Mouse (Mus musculus): ENCODE data around the gene Sh3bp1. TPM values are rescaled to one million over a fixed set of nuclear protein-coding genes. Genes with fewer than 3 reads are reported as not detected.

The Sh3bp1 gene
- polyA plus RNA-seq, 1 experiment from 2014 or later: 22.7 TPM

DNA sequence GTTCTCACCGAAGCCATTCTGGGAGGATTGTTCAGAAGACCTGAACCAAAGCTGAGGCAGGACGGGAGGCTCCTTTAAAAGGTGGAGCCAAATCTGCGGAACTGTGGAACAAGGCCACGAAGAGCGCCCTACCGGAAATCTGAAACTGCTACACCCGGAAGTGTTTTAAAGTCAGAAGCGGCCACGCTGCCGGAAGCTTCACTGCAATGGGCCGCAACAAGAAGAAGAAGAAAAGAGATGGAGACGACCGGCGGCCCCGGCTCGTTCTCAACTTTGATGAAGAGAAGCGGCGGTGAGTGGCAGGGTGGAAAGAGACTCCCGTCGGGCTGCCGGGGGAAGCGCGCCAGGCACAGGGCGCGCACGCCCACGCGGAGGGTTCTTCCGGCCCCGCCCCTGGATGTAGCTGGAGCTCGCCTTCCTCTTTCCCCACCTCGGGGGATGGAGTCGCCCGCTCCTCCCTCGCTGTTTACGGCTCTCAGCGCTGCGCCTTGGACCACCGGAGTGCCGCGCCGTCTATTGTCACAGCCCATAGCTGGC, 35.3 kb downstream of the Sh3bp1 start, which contains the start of gene Nol12:
Gene Nol12, plus strand, starts transcription at position 150 of the 537 bp plus-strand sequence.
- TF ChIP-seq CTCF (IDR thresholded peaks at IDR 0.05; ENCODE audit: low read depth) (peak; percentile 29), EP300 (optimal IDR thresholded peaks at IDR 0.05) (peak; percentile 72)
- ATAC-seq (ENCODE audit: low FRiP score, low TSS enrichment) (peak; percentile 74), DNase-seq (ENCODE audit: low spot score) (peak; percentile 85)
- Histone ChIP-seq H3K27ac (replicated peaks) (peak within 1 kb of the TSS; percentile 65; the same call in 1 of the 2 replicates), H3K36me3 (ENCODE audit: control insufficient read depth, insufficient read depth, low read length) (peaks cover 13% of the 10 kb centered on the region), H3K9ac (ENCODE audit: low read length) (peak within 1 kb of the TSS; percentile 69), H3K27me3 (ENCODE audit: control insufficient read depth, insufficient read depth, low read length) (no peaks in the 10 kb centered on the region), H3K4me3 (ENCODE audit: low read depth, low read length) (peak within 1 kb of the TSS; percentile 81), H3K4me2 (replicated peaks; ENCODE audit: low read depth) (peak within 1 kb of the TSS; percentile 79), H3K4me1 (replicated peaks; ENCODE audit: control insufficient read depth, insufficient read depth) (0 out of 2 replicates have a peak, but pooled peaks cover 3% of the 10 kb centered on the region), H3K9me3 (ENCODE audit: control insufficient read depth, low read length) (no peaks in the 10 kb centered on the region)
- WGBS: under 1% methylated on average over 42 of the region's 42 CpGs

DNA sequence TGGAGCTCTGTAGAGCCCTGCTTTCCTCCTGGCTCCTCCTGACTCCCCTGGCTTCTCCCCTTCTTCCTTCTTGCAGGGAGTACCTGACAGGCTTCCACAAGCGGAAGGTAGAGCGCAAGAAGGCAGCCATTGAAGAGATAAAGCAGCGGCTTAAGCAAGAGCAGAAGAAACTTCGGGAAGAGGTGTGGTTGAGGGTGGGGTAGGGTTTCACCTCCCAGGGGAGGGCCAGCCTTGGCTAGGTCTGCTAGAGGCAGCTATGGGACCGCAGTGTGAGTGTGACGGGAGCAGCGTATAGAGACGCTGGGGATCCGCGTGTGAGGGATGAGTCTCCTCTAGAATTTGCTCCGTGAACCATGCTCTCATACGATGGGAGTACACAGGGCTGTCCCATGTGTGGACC, 36.8 kb downstream of the Sh3bp1 start:
- Histone ChIP-seq H3K36me3 (ENCODE audit: control insufficient read depth, insufficient read depth, low read length) (peaks cover 14% of the 10 kb centered on the region), H3K4me2 (replicated peaks; ENCODE audit: low read depth) (no peak overlapping the region), H3K9ac (ENCODE audit: low read length) (no peak overlapping the region), H3K27ac (replicated peaks) (no peak overlapping the region), H3K4me1 (replicated peaks; ENCODE audit: control insufficient read depth, insufficient read depth) (0 out of 2 replicates have a peak, but pooled peaks cover 3% of the 10 kb centered on the region), H3K4me3 (ENCODE audit: low read depth, low read length) (no peak overlapping the region), H3K9me3 (ENCODE audit: control insufficient read depth, low read length) (no peaks in the 10 kb centered on the region), H3K27me3 (ENCODE audit: control insufficient read depth, insufficient read depth, low read length) (no peaks in the 10 kb centered on the region)
- WGBS: 82% methylated on average over 12 of the region's 12 CpGs
- no peak for ATAC-seq (ENCODE audit: low FRiP score, low TSS enrichment)
- DNase-seq (ENCODE audit: low spot score): no peak
- TF ChIP-seq CTCF (IDR thresholded peaks at IDR 0.05; ENCODE audit: low read depth) (no peak), EP300 (optimal IDR thresholded peaks at IDR 0.05) (no peak)

DNA sequence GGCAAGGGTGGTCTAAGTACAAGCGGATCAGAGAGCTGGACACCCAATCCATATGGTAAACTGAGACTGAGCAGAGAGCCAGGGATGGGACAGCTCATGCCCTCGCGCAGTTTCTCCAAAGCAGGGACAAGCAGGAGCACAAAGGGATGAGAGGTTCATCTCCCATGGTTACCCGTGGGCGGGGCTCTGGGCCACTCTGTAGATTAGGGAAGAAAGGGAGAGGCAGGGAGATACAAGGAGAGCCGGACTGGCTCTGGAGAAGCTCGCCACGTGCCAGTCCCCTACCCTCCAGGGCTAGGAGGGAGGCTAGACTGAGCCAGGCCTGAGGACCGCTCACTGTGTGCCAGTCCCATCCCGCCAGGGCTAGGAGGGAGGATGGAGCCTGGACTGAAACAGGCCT, 37.7 kb downstream of the Sh3bp1 start:
- Histone ChIP-seq H3K4me2 (replicated peaks; ENCODE audit: low read depth) (no peak overlapping the region), H3K4me3 (ENCODE audit: low read depth, low read length) (no peak overlapping the region), H3K27ac (replicated peaks) (no peak overlapping the region), H3K9ac (ENCODE audit: low read length) (no peak overlapping the region), H3K27me3 (ENCODE audit: control insufficient read depth, insufficient read depth, low read length) (no peaks in the 10 kb centered on the region), H3K4me1 (replicated peaks; ENCODE audit: control insufficient read depth, insufficient read depth) (0 out of 2 replicates have a peak, but pooled peaks cover 3% of the 10 kb centered on the region), H3K9me3 (ENCODE audit: control insufficient read depth, low read length) (no peaks in the 10 kb centered on the region), H3K36me3 (ENCODE audit: control insufficient read depth, insufficient read depth, low read length) (peaks cover 14% of the 10 kb centered on the region)
- no peak for TF ChIP-seq CTCF (IDR thresholded peaks at IDR 0.05; ENCODE audit: low read depth)
- no peak for TF ChIP-seq EP300 (optimal IDR thresholded peaks at IDR 0.05)
- 89% methylated on average over 10 of the region's 10 CpGs for WGBS
- DNase-seq (ENCODE audit: low spot score) (no peak), ATAC-seq (ENCODE audit: low FRiP score, low TSS enrichment) (no peak)

DNA sequence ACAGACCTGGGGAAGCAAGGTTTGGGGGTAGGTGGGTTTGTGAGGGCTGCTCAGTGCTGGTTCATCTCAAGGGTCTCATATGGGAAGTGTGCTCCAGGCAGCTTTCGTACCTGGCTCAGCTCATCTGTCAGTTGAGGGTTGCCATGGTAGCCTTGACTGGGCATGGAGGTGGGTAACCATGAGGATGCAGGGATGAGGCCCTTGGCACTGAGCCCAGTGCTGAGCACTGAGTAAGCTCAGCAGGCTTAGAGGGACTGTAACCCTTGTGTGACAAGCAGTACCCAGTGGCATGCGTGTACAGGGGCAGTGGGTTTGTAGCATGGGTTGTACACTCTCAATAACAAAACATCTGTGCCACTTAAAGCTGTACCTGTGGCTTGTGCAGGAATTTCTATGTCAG, 38.4 kb downstream of the Sh3bp1 start:
- WGBS: 76% methylated on average over 2 of the region's 2 CpGs

DNA sequence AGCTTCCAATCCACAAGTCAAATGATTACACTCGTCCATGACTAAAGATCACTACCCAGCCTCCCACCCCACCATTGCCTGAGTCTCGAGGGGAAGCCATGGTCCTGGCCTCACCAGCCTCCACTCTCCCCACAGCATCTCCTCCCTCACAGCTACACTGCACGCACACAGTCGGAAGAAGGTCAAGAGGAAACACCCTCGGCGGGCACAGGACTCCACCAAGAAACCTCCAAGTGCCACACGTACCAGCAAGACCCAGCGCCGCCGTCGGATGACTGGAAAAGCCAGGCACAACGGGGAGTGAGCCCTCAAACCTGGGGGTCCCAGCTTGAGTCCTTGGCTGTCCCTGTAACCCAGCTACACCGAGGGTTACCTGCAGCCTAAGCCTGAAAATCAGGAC, 40.8 kb downstream of the Sh3bp1 start:
- DNase-seq (ENCODE audit: low spot score) (no peak), ATAC-seq (ENCODE audit: low FRiP score, low TSS enrichment) (no peak)
- TF ChIP-seq CTCF (IDR thresholded peaks at IDR 0.05; ENCODE audit: low read depth): no peak
- no peak for TF ChIP-seq EP300 (optimal IDR thresholded peaks at IDR 0.05)
- Histone ChIP-seq H3K4me1 (replicated peaks; ENCODE audit: control insufficient read depth, insufficient read depth) (0 out of 2 replicates have a peak, but pooled peaks cover 3% of the 10 kb centered on the region), H3K4me2 (replicated peaks; ENCODE audit: low read depth) (no peak overlapping the region), H3K36me3 (ENCODE audit: control insufficient read depth, insufficient read depth, low read length) (peaks cover 14% of the 10 kb centered on the region), H3K27ac (replicated peaks) (no peak overlapping the region), H3K4me3 (ENCODE audit: low read depth, low read length) (no peak overlapping the region), H3K9me3 (ENCODE audit: control insufficient read depth, low read length) (no peaks in the 10 kb centered on the region), H3K27me3 (ENCODE audit: control insufficient read depth, insufficient read depth, low read length) (no peaks in the 10 kb centered on the region), H3K9ac (ENCODE audit: low read length) (no peak overlapping the region)
- 91% methylated on average over 13 of the region's 13 CpGs for WGBS

More for the DNA sequence above, 38.4 kb downstream of the Sh3bp1 start:
- H3K27ac ChIP-seq (replicated peaks): no peak overlapping the region
- 0 out of 2 replicates have a peak, but pooled peaks cover 3% of the 10 kb centered on the region for H3K4me1 ChIP-seq (replicated peaks; ENCODE audit: control insufficient read depth, insufficient read depth)
- H3K9ac ChIP-seq (ENCODE audit: low read length): no peak overlapping the region
- peaks cover 14% of the 10 kb centered on the region for H3K36me3 ChIP-seq (ENCODE audit: control insufficient read depth, insufficient read depth, low read length)
- DNase-seq (ENCODE audit: low spot score) (no peak), ATAC-seq (ENCODE audit: low FRiP score, low TSS enrichment) (no peak)
- no peaks in the 10 kb centered on the region for H3K9me3 ChIP-seq (ENCODE audit: control insufficient read depth, low read length)
- TF ChIP-seq EP300 (optimal IDR thresholded peaks at IDR 0.05): no peak
- no peak for TF ChIP-seq CTCF (IDR thresholded peaks at IDR 0.05; ENCODE audit: low read depth)
- no peak overlapping the region for H3K4me2 ChIP-seq (replicated peaks; ENCODE audit: low read depth)
- no peak overlapping the region for H3K4me3 ChIP-seq (ENCODE audit: low read depth, low read length)
- H3K27me3 ChIP-seq (ENCODE audit: control insufficient read depth, insufficient read depth, low read length): no peaks in the 10 kb centered on the region

- WGBS: under 1% methylated on average over 9 of the region's 9 CpGs
Observed at GRCm38 (mm10) chr15:78942663-78943062, 43.1 kb downstream of the Sh3bp1 start.

More at GRCm38 (mm10) chr15:78942663-78943062, 43.1 kb downstream of the Sh3bp1 start:
- Histone ChIP-seq H3K4me2 (replicated peaks; ENCODE audit: low read depth) (peak overlapping the region; percentile 57), H3K9me3 (ENCODE audit: control insufficient read depth, low read length) (no peaks in the 10 kb centered on the region), H3K27me3 (ENCODE audit: control insufficient read depth, insufficient read depth, low read length) (no peaks in the 10 kb centered on the region), H3K27ac (replicated peaks) (no peak overlapping the region), H3K9ac (ENCODE audit: low read length) (peak overlapping the region; percentile 35), H3K4me1 (replicated peaks; ENCODE audit: control insufficient read depth, insufficient read depth) (0 out of 2 replicates have a peak, but pooled peaks cover 2% of the 10 kb centered on the region), H3K36me3 (ENCODE audit: control insufficient read depth, insufficient read depth, low read length) (peaks cover 12% of the 10 kb centered on the region), H3K4me3 (ENCODE audit: low read depth, low read length) (peak overlapping the region; percentile 35)
- peak; percentile 85 for TF ChIP-seq CTCF (IDR thresholded peaks at IDR 0.05; ENCODE audit: low read depth)
- TF ChIP-seq EP300 (optimal IDR thresholded peaks at IDR 0.05): no peak
- peak; percentile 63 for ATAC-seq (ENCODE audit: low FRiP score, low TSS enrichment)
- peak; percentile 81 for DNase-seq (ENCODE audit: low spot score)

Data from stomach, postnatal 0 days (tissue).